Mouse (Mus musculus) C2C12 (cell line): ENCODE measurements at regions not wholly inside any gene's neighbourhood (a gene's known extent, or its start where the extent isn't known, plus 50 kb on each side); places are given as distances from the start of the nearest gene placed in this dataset.

Experiments used
- H3K27me3 ChIP-seq: one replicate; pipeline ENCODE4 v1.6.1; 2011; ENCODE audit not compliant: control insufficient read depth, insufficient read depth, insufficient read length
- H3K36me3 ChIP-seq: one replicate; pipeline ENCODE4 v1.6.1; 2011; ENCODE audit not compliant: control insufficient read depth, insufficient read depth
- H3K4me3 ChIP-seq: one replicate; pipeline ENCODE4 v1.5.1; 2011; ENCODE audit warnings: mild to moderate bottlenecking, control low read depth; ENCODE audit not compliant: poor library complexity, insufficient read depth, severe bottlenecking
- H3K79me2 ChIP-seq: one replicate; pipeline ENCODE4 v1.6.1; 2011; ENCODE audit not compliant: control insufficient read depth, insufficient read depth
- H3K79me3 ChIP-seq: one replicate; pipeline ENCODE4 v1.6.1; 2011; ENCODE audit warnings: low read depth, control low read depth
- H3ac ChIP-seq: one replicate; pipeline ENCODE3; 2011; ENCODE audit warnings: low read depth; ENCODE audit not compliant: control insufficient read depth, insufficient read length
- CEBPB ChIP-seq: IDR thresholded peaks from one replicate; pipeline ENCODE4 v1.6.1; 2011; ENCODE audit warnings: low read depth, mild to moderate bottlenecking, control low read depth, moderate library complexity
- CTCF ChIP-seq: IDR thresholded peaks from one replicate; pipeline ENCODE4 v1.5.1; 2011; ENCODE audit not compliant: control insufficient read depth, insufficient read depth, insufficient read length
- FOSL1 ChIP-seq: IDR thresholded peaks from one replicate; pipeline ENCODE4 v1.8.0; 2011; ENCODE audit warnings: mild to moderate bottlenecking, low read length; ENCODE audit not compliant: poor library complexity, insufficient read depth, severe bottlenecking
- MAX ChIP-seq: IDR thresholded peaks from one replicate; pipeline ENCODE4 v1.6.1; 2011; ENCODE audit warnings: mild to moderate bottlenecking, control low read depth
- MYOD1 ChIP-seq: IDR thresholded peaks from one replicate; pipeline ENCODE4 v1.6.1; 2011; ENCODE audit warnings: low read depth; ENCODE audit not compliant: control insufficient read depth, insufficient read length
- MYOG ChIP-seq: IDR thresholded peaks from one replicate; pipeline ENCODE4 v1.6.1; 2011; ENCODE audit not compliant: control insufficient read depth, insufficient read length; ENCODE audit errors: extremely low read depth
- USF1 ChIP-seq: IDR thresholded peaks from one replicate; pipeline ENCODE4 v1.6.1; 2011; ENCODE audit warnings: low read depth, mild to moderate bottlenecking, control low read depth, moderate library complexity

- H3K4me3 ChIP-seq, result no peak overlapping the region
- H3K79me2 ChIP-seq, result no peaks in the 10 kb centered on the region
- TF ChIP-seq MYOD1 (no peak), FOSL1 (no peak), MYOG (no peak), CTCF (no peak), USF1 (no peak), CEBPB (no peak), MAX (no peak)
- no peak overlapping the region for H3ac ChIP-seq
- no peaks in the 10 kb centered on the region for H3K36me3 ChIP-seq
- H3K27me3 ChIP-seq, result peaks cover 3% of the 10 kb centered on the region
- H3K79me3 ChIP-seq, result no peaks in the 10 kb centered on the region
These were observed 178.9 kb downstream of the Snx10 start for GRCm38 (mm10) chr6:51702456-51703171.

DNA sequence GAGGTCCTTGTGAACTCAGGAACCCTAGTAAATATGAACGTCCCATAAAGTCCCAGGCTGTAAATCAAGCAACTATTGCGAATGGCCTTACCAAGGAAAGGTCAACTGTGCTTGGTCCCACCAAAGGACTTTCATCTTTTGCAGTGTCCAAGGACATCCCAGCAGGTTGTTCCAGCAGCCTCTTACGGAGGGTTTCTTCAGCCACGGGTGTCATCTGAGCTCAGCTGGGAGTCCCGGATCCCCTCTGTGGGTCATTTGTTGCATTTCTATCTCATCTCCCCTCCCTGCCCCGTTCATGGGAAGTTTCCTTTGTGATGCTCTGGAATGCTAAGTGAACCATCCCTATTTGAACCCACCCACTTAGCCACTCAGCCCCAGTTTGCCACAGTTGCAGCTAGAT lies 184.3 kb downstream of the Snx10 start:
- Histone ChIP-seq H3K4me3 (no peak overlapping the region), H3K79me3 (no peaks in the 10 kb centered on the region)
- TF ChIP-seq MYOD1 (no peak), MYOG (no peak), CTCF (no peak), CEBPB (no peak), MAX (no peak), USF1 (no peak), FOSL1 (no peak)

DNA sequence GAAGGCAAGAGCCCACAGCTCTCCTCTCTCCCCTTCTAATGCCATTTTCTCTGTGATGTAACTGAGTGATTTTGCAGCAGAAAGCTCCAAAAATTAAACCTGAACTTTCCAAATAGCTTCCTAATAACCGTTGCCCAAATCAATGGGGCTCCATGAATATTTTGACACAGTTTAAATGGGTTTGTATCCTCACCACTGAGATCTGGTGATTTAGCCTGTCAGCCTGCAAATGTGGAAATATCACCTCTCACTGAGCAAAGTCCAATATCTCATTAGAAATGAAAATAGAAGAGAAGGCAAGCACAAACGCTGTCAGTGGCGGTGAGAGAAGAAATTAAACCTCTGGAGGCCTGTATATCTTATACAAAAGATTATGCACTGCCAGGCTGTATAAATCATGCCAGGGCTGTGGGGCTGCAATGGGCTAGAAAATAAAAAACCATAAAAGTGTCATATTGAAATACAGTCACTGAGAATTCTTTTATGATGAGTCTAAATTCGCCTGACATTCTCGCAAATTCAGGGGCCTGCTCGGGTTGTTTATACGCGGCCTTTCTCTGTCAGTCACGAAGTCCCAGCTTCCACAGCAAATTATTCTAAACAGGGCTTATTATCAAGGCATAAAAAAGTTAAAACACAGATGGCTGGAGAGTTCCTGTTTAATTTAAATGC lies 185.1 kb downstream of the Snx10 start:
- TF ChIP-seq FOSL1 (peak; percentile 82), MAX (no peak), MYOD1 (no peak), USF1 (no peak), CEBPB (peak; percentile 0)
- no peaks in the 10 kb centered on the region for H3K79me3 ChIP-seq
- H3ac ChIP-seq, result no peak overlapping the region
- no peak overlapping the region for H3K4me3 ChIP-seq
- H3K36me3 ChIP-seq, result no peaks in the 10 kb centered on the region
- no peaks in the 10 kb centered on the region for H3K79me2 ChIP-seq
- H3K27me3 ChIP-seq, result no peaks in the 10 kb centered on the region

More for the DNA sequence above, 184.3 kb downstream of the Snx10 start:
- no peaks in the 10 kb centered on the region for H3K27me3 ChIP-seq
- no peak overlapping the region for H3ac ChIP-seq
- no peaks in the 10 kb centered on the region for H3K36me3 ChIP-seq
- no peaks in the 10 kb centered on the region for H3K79me2 ChIP-seq

DNA sequence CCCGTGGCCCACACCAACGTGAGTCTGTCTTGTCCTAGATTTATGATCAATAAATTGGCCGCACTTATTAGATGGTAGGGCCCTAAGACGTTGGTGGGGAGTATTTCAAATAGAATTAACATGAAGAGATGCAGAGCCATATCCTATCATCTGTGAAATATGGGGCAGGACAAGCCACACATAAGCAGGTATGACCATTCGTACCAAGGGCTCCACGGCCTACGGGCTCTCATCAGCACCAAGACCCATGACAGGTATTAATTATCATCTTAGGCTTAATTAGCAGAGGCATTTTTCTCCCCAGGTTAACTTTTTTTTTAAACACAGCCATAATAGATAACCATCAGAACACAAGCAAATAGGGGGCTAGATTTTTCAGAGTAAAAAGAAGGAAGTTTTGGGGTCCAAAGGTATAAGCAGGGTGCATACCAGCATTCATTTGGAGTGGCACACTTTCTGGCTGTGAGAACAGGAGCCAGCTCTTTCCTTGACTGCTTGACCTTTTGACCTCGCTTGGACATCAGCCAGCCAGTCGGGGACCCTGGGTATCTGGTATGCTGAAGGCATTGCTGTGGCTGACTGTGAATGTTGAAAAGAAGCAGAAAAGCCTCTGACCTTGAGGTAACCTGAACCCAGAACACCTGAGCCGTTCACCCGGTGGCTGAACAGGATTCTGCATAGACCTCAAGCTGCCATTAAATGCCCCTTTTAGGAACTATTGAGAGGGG lies 185.8 kb downstream of the Snx10 start:
- Histone ChIP-seq H3K36me3 (no peaks in the 10 kb centered on the region), H3K4me3 (no peak overlapping the region), H3ac (no peak overlapping the region), H3K27me3 (no peaks in the 10 kb centered on the region), H3K79me2 (no peaks in the 10 kb centered on the region), H3K79me3 (no peaks in the 10 kb centered on the region)
- TF ChIP-seq CTCF, result no peak
- no peak for TF ChIP-seq MYOG
- no peak for TF ChIP-seq MAX
- no peak for TF ChIP-seq FOSL1
- no peak for TF ChIP-seq USF1
- TF ChIP-seq MYOD1, result no peak
- no peak for TF ChIP-seq CEBPB

- no peak overlapping the region for H3K4me3 ChIP-seq
- no peaks in the 10 kb centered on the region for H3K79me2 ChIP-seq
- no peaks in the 10 kb centered on the region for H3K27me3 ChIP-seq
- no peak overlapping the region for H3ac ChIP-seq
- H3K36me3 ChIP-seq, result no peaks in the 10 kb centered on the region
- no peak for TF ChIP-seq FOSL1
- no peak for TF ChIP-seq CEBPB
- no peak for TF ChIP-seq USF1
- TF ChIP-seq MYOD1, result no peak
- no peak for TF ChIP-seq MYOG
- no peak for TF ChIP-seq MAX
- no peak for TF ChIP-seq CTCF
- no peaks in the 10 kb centered on the region for H3K79me3 ChIP-seq
These were observed 186.5 kb downstream of the Snx10 start for GRCm38 (mm10) chr6:51710153-51710552.
